Mouse (Mus musculus): Measurements from ENCODE around the gene Cdk4.

GRCm38 (mm10) chr10:127033301-127033741, 30.0 kb upstream of the Cdk4 start:
- TF ChIP-seq CTCF (IDR thresholded peaks at IDR 0.05; ENCODE audit: low read depth) (no peak), EP300 (IDR thresholded peaks at IDR 0.05; ENCODE audit: low read depth) (no peak)
